Mouse (Mus musculus): Measurements from ENCODE around the gene Nebl.
A peak's percentile ranks its signal among the peaks of the same experiment; 100 is the strongest.

DNA sequence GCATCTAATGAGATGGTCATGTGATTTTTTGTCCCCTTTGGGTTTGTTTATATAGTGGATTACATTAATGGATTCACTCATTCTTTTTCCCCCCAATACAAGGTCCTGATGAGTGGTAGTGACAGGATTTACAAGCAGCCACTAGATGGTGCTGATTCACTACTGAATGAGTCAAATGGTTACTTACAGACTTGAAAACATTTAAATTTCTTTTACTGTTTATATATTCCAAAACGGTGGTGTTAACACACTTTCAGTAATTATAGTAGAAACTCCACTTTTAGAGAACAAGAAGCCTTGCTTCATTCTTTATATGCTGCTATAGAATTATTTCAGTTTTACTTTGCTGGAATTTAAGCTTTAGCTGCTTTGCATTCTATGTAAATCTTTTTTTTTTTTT, 308.3 kb downstream of the Nebl start:
- no peak for TF ChIP-seq EP300 (IDR thresholded peaks at IDR 0.05; ENCODE audit: insufficient read depth, low read depth, low read length)
- peak; percentile 81 for TF ChIP-seq CTCF (IDR thresholded peaks at IDR 0.05)

All from heart, adult 2 months (tissue).